Mouse (Mus musculus) induced T-regulatory cell, adult 2 months (primary cell): Measurements from ENCODE around the gene Dusp8.

Source experiments
- DNase-seq: peaks from one replicate; pipeline ENCODE4 v3.0.0-alpha.2; 2012; ENCODE audit warnings: low read depth

The Dusp8 gene

DNA sequence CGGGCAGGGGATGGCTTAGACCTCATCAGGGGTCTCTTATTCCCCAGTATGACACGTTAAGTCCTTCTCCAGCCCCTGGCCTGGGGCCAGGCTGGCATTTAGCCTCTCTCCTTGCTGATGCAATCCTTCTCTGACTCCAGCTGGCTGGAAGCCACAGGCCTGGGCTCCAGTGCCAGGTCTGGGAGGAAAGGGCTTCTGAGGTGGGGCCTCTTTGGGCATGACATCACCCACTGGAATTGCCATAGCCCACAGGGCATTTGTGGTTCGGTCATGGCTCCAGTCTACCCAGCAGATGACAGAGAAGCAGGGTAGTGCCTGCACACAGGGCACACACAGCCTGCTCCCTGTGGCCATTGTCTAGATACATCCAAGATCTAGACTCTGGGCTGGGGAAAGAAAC lies 10.8 kb downstream of the Dusp8 start:
- no peak for DNase-seq

DNA sequence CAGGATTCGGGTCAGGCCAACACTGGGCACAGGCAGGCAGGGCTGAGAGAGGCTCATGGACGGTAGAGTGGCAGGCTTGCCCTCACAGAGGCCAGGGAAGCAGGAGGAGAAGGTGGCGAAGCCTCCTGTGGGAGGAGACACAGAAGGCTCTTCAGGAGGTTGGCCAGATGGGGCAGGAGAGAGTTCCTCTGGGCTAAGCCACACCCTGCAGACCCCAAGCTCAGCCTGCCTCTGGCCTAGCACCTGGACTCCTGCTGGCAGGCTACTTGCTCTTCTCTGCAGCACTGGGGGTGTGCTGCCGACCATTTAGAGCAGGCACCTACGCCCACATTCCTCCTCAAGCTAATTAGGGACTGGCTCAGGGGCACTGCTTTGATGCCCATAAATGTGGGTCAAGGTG lies 11.2 kb downstream of the Dusp8 start:
- no peak for DNase-seq

DNA sequence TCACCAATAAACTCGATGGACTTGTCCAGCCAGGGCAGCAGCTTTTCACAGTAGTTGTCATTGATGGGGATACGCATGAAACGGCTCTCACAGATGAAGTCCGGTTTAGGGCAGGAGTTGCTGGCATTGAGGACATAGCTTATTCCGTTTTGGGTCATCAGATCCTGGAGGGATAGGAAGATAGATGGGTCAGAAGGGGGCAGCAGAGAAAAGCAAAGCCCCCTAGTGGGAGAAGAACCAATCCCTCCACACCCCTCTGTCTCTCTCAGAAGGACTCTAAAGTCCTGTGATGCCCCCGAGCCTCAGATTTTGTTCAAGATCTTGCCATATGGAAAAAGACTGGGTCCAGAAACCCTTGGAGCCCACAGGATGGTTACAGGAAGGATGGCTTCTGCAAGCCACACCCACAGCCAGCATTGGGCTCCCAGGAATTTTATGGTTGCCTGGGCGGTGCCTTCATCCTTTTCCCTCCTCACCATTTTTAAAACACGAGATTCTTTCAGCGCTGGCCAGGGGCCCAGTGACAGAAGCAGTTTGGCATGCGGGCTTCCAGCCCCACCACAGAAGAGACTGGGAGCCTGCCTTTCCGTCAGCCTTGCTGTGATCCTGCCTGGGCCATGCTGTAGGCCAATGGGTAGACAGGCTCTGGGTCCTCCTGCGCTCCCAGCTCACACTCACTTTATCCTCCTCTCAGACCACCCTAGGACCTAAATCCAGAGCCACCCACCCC lies 11.9 kb downstream of the Dusp8 start:
- no peak for DNase-seq

DNA sequence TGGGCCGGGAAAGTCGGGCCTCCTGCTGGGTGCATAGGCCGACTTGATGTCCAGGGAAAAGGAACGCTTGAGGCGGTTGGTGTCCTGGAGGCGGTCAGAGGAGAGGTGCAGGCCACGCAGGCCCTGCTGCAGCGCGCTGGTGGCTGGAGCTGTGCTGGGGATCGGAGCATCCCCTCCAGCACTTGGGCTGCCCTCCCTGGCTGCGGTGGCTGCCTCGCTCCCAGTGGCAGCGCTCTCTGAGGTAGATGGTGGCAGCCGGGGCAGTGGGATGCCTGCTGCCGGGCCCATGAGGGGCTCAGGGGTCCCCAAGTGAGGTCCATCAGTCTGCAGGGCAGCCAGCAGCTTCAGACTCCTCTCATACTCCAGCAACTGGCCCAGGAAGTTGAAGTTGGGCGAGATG lies 13.0 kb downstream of the Dusp8 start:
- no peak for DNase-seq

DNA sequence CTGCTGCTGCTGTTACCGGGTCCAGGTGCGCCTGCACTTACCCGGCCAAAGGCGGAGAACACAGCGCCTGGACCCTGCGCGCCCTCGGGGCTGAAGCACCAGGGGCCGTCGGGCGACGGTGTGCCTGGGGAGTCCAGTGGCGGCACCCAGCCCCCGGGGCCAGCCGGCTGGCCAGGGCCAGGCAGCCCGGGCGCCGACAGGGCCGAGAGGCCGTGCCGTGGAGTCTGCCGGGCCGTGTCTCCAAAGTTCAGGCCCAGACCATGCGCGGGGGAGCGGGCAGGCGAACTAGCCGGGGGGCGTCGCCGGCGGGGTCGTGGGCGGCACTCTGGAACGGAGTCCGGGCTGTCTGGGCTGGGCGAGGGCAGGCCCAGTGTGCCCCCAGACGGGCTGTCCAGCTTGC lies 13.5 kb downstream of the Dusp8 start:
- DNase-seq: no peak

DNA sequence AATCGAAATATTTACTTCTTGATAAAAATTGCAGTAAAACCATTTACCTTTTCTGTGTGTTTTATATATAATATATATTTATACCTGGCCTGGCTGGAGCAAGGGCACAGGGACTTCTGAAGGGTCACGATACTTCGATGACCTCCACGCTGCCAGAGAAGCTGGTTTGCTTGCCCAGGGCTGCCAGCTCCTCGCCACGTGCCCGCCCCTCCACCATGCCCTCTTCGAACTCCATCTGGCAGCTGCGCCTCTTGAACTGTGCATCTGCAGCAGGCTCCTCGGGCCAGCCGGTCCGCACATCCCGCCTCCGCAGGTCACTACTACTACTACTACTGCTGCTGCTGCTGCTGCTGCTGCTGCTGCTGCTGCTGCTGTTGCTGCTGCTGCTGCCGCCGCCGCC lies 13.9 kb downstream of the Dusp8 start:
- DNase-seq: no peak

DNA sequence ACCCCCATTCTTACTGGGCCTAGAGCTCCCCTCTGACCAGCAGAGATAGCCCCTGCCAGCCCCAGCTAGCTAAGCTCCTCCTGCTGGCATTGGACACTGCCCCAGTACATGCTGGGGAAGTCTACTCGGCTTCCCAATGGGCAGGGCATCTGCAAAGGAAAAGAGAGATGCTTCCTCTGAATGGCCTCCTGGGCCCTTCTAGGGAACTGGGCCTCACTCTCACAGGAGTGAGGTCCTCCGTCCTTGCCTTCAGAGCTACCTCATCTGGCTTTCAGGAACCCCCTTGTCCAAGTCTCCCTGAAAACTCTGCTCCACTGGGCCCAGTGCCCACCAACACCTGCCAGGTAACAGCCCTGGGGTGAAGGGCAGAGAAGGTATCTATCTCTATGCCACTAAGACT lies 14.8 kb downstream of the Dusp8 start:
- no peak for DNase-seq

DNA sequence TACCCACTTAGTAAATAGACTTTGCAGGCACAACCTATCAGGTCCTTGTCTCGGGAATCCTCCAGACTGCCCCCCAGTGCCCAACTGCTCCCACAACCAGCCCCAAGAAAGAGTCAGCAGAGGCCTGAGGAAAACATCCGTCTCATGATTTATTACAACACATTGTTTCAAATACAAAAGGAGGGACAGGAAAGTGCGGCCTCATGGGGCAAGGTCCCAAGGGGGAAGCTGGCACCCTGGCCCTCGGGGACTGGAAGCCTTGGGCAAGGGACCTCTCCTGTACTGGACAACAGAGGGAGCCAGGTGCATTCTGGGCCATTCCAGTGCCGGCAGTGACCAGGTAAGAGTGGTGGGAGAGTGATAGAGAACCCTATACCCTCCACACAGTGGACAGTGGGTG lies 16.3 kb downstream of the Dusp8 start:
- DNase-seq: no peak

DNA sequence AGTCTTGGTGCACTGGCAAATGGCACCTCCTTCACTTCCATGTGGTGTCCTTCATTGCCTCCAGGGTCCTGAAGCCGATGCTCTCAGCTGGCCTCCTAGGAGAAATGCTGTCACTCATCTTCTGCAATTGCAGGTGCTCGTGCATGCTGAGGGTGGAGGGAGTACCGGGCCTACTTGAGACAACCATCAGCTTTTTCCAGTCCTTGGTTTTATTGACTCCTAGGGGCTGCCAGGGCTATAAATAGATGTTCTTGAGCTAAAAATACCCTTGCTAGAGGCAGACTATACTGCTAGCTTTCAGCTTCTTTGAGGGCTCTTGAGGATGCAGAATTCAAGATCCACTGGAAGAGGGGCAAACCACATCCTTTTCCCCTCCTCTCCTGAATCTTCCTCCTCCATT lies 18.5 kb downstream of the Dusp8 start:
- no peak for DNase-seq

DNA sequence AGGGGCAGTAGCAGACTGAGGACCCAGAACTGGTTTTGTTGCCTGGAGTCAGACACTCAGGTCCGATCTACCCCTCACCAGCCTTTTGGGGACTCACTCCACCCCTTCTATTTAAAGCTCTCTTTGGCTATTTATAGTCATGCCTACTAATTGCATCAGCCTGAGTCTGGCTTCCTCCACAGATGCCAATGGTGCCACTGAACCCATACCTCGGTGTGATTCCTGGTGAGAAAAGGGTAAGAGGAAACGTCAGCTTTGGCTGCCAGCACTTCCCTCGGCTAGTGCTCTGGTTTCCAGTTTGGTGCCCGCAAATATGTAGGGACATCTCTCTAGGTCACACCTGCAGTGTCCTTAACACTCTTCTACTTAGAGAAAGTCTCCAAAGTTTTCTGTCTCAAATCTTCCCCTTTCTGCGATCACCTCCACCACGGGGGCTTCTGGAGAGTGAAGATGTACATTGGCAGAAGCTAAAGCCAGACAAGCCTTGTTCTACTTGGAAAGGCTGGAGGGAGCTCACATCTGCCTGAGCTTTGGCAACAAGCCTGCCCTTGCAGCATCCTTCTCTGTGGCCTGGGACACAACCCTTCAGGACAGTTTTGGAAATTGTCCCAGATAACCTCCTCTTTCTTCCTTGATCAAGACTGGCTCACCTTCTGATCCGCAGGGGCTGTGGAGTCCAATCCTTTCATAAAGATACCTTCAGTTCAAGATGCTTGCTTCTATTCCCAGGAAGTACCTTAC lies 21.3 kb downstream of the Dusp8 start:
- no peak for DNase-seq

DNA sequence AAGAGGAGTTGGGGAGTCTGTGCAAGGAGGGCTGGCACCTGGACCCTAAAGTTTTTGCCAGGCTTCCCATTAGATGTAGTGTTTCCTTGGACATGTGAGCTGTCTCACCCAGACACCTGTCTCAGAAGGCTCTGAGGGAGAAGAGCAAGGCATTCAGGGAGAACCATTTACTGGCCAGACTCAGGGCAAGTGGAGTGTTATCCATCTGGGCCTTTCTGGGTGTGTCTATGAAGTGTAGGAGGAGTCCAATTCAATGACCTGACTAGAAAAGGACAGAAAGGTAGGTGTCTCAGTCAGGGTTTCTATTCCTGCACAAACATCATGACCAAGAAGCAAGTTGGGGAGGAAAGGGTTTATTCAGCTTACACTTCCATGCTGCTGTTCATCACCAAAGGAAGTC lies 23.9 kb downstream of the Dusp8 start:
- no peak for DNase-seq

DNA sequence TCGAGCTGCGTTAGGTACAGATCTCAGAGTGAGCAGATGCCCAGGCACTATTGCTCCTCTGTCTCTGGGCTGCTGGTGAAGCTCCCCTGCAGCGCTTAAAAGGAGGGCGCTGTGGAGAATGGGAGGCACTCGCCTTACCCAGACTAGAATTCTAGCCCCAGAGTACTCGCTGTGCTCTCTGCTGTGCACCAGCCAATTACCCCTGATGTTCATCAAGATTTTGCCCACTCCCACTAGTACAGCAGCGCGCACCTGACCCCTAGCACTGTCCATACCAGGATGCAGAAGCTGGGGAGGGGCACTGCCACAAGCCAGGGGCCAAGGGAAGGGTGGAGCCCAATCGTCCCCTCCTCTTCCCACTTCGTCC lies 24.4 kb downstream of the Dusp8 start:
- no peak for DNase-seq

DNA sequence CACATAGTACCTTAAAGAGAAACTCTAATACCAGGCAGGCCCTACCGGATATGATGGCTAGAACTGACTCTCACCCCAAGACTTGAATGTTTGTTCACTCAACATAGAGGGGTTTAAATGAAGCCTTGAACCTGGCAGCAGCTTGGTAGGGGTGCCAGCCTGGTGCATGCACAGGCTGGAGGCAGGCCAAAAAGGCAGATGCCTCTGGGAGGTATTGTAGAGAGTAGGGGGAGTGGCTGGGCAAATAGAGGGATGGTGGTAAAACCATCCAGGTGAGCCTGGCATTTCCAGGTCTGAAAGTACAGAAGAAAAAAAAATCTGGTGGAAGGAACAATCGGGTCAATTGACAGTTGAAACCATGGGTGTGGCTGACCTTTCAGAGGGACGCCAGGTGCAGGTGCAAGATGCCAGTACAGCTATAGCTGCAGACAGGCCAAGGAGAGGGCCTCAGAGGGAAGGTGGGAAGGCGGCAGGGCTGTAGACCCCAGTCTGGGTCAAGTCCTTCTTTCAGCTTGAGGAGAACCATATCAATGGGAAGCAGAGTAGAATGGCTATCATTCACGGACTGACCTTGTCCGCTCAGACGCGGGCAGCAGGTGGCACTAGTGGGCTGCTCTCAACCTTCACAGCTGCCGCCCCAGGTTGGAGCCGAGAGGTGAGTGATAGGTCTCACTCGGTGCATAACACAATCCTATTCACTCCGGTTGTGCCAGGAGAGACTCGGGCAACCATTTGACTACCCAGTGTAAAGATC lies 25.0 kb downstream of the Dusp8 start:
- DNase-seq: peak; percentile 73

DNA sequence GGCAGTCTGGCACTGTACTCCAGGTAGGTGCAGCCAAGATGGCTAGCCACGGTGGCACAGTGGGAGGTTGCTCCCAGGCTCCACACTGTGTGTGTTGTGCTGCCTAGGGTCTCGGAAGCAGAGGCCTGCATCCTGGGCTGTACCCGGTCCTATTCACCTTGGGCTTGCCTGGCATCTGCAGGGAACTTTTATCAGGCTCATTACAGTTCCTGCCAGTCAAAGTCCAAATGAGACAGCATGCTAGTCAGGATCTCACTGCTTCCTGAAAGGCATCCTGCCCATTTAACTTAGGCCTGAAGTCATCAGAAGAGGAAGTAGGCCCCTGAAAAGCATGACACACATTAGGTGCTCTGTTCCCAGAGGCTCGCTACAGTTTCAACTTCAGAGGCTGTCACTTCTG lies 27.2 kb downstream of the Dusp8 start:
- no peak for DNase-seq

DNA sequence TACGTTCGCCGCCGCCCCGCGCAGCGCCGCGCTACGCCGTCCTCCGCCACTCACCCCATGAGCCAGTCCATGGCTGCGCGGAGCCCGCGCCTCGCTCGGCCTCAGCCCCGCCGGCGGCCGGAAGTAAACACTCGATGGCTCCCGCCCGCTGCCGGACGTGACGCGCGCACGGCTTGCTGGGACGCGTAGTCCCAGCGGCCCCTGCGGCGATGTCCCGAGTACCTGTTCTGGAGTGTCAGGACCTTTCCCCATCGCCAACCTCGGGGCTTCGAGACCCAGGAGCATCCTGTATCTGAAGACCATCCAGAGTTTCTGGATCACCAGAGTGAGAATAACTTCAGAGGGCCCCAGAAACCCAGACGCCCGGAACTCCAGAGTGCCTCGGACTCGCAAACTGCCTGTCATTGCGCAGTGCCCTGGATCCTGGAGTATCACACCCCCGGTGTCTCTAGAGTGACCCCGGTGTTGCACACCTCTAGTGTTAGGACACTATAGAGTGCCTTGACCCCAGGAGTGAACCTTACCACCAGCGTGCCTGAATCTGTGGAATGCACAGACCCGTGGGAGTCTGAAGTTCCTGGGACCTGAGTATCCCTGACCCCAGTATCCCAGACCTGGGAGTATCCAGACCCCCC lies 34.6 kb downstream of the Dusp8 start, which contains the start of gene Mob2:
Gene Mob2, minus strand, starts transcription at position 135 of the 635 bp plus-strand sequence.
- peak; percentile 92 for DNase-seq

DNA sequence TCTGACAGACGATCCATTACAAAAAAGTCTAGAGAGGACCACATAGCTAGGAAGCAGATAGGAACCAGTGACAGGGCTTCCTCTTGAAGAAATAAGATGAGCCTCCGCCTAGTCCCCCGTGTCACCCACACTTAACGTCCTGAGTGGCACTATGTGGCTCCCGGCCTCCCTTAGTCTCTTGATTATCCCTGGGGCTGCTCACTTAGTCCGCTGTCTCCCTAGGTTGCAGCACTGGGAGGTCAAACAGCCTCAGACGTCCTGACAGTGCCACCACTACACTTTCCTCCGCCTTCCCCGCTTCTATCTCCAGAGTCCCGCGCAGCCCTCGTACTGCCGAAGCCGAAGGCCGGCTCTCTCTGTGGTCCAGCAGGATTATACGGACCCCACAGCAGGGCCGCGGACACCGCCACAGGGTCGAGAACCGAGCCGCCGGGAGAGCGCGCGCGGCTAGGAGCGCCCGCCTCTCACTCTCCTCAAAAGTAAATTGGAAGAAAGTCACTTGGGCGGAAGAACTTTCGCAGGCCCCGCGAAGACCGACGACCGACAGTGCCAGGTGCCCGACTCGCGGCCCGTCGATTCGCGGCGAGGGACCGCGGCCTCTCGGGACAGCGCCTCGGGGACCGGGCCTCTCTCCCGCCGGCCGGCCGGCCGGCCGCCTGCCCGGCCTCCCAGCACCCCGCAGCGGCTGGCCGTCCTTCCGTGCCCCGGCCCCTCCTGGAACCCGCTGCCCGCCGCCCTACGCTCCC lies 35.3 kb downstream of the Dusp8 start:
- peak; percentile 56 for DNase-seq

DNA sequence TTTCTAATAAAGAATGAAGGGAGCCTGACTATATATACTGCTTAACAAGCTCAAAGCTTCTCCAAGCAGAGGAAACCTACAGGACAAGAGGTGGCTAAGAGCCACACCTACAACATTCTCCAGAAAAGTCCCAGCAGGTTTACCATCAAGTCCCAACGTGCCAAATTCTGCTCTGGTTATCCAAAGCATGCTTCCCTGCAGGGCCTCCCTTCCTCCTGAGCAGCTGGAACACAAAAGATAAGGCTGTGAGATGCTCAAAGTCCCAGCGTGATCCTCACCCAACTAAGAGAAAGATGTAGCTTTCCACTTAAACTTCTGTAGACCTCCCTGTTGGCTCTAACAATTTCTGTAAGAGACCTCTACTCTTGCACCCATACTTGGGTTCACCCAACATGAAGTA lies 36.6 kb downstream of the Dusp8 start:
- DNase-seq: no peak

DNA sequence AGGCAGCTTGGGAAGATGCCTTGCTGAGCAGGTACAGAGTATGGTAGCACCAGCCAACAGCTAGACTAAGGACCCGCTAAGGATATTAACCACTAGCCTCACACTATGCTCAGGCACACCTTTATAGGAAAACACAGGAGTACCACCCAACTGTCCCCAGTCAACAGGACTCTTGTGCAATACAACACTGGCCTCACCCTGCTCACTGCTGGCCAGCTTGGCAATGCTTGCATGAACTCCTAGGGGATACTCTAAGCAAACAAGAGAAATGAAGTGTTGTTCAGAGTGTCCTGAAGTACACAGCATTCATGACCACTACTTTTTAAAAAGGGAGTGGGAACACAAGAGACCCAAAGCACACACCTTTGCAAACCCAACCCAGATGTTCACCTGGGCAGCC lies 38.5 kb downstream of the Dusp8 start:
- no peak for DNase-seq

DNA sequence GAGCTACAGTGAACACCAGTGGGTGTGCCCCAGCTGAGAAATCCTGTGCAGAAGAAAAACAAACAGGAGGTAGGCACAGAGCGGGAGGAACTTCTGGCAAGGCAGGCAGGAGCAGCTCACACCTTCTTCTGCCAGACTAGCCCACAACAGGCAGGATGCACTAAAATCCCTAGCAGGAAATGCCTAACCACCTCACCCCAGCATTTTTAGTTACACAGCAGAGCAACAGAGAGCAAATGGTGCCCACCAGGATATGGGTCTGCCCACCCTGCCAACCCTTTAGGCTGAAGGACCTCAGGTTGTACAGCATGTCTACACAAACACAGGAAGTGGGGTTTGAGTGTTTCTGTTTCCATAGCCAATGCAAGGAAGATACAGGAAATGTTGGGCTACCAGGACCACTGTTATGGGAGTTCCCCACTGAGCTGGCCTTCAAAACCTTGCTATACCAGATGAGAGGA lies 39.0 kb downstream of the Dusp8 start:
- DNase-seq: peak; percentile 76

DNA sequence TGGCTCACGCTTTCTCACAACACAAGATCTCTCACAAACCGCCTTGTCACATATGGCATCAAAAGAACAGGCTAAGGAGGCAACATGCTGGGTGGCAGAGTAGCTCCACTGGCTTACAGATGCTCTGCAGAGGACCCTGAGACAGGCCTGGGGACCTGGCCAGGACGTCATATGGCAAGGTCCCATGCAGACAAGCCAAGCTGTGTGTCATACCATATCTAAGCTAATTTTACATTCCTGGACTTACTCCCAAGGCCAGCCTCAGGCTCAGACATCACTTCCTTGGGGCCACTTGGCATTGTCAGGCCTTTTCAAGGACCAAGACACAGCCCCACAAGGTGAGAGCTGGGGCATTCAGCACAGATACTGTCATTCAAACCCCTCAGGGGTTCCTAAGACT lies 40.2 kb downstream of the Dusp8 start:
- no peak for DNase-seq

DNA sequence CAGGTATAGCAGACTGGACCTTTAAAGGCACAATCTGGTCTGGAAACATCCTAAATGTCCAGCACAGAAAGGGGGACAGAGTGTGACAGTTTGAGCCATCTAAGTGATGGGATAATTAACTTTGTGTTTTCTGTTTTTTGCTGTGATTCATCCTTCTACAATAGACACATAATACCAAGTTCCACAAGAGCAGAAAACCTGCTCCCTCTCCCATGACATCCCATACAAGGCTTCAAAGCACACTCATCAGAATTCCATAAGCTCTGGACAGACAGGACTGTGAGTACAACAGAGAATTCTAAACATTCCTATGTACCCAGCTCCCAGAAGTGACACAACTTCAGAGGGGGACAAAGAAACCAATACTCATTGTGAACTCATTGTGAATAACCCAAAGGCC lies 45.1 kb downstream of the Dusp8 start:
- no peak for DNase-seq

DNA sequence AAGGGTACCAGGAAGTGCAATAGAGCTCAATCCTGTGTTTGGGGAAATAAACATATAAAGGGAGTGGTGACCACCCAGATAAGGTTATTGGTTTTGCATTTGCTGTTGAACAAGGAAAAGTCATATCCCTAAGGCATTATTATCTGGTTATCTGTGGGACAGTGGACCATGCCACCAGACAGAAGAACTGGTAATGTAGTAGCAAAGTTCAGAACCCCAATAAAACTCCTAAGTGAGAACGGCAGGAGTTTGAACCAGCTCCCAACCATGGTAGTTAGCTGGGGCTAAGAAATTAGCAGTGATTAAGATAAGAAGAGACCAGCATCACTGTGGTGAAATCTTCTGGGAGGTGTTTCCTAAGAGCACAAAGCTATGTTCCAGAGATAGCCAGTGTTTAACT lies 49.7 kb downstream of the Dusp8 start:
- DNase-seq: no peak
